Mouse (Mus musculus) embryonic facial prominence, embryonic 14.5 days (tissue): ENCODE measurements around the gene Polk. TPM values are rescaled to one million over a fixed set of nuclear protein-coding genes. Genes with fewer than 3 reads are reported as not detected.

ENCODE experiments used
- ATAC-seq: fragments of 200-750 bp; cut with Nextera tagmentation; 2 replicates; pipeline ENCODE4 v1.8.0; 2017; ENCODE audit warnings: low read depth, moderate number of reproducible peaks, moderate TSS enrichment
- DNase-seq: peaks from one replicate; pipeline ENCODE4 v3.0.0-alpha.2; 2015; ENCODE audit warnings: low spot score
- H3K27ac ChIP-seq: fragments of 300-500 bp; sonication (generic); replicated peaks from 2 replicates; pipeline ENCODE4 v1.5.1; 2014; ENCODE audit warnings: low read depth, mild to moderate bottlenecking, low read length, moderate library complexity
- H3K27me3 ChIP-seq: fragments of 300-500 bp; sonication (generic); replicated peaks from 2 replicates; pipeline ENCODE4 v1.6.1; 2014; ENCODE audit warnings: low read length; ENCODE audit not compliant: control insufficient read depth, insufficient read depth
- H3K36me3 ChIP-seq: fragments of 300-500 bp; sonication (generic); 2 replicates; pipeline ENCODE4 v1.6.1; 2014; ENCODE audit warnings: low read length, mixed read lengths; ENCODE audit not compliant: control insufficient read depth, insufficient read depth
- H3K4me1 ChIP-seq: fragments of 300-500 bp; sonication (generic); 2 replicates; pipeline ENCODE4 v1.6.1; 2014; ENCODE audit warnings: antibody characterized with exemption, low read length; ENCODE audit not compliant: control insufficient read depth, insufficient read depth
- H3K4me2 ChIP-seq: fragments of 300-500 bp; sonication (generic); 2 replicates; pipeline ENCODE4 v1.6.1; 2014; ENCODE audit warnings: low read depth, mild to moderate bottlenecking, low read length, moderate library complexity, mixed read lengths
- H3K4me3 ChIP-seq: fragments of 300-500 bp; sonication (generic); 2 replicates; pipeline ENCODE4 v1.5.1; 2014; ENCODE audit warnings: low read depth, mild to moderate bottlenecking, low read length
- H3K9ac ChIP-seq: fragments of 300-500 bp; sonication (generic); 2 replicates; pipeline ENCODE4 v1.6.1; 2014; ENCODE audit warnings: low read depth, mild to moderate bottlenecking, low read length, moderate library complexity, mixed read lengths
- H3K9me3 ChIP-seq: fragments of 300-500 bp; sonication (generic); 2 replicates; pipeline ENCODE4 v1.6.1; 2016; ENCODE audit warnings: low read length; ENCODE audit not compliant: control insufficient read depth
- WGBS: fragments of 180-500 bp; shearing (Covaris S2); extraction: QIAGEN DNeasy Blood & Tissue Kit; methylation state at CpG from one replicate; pipeline ENCODE4 v1.1.7; 2014; 5-methylcytosine and 5-hydroxymethylcytosine counted together
- polyA plus RNA-seq: library from polyadenylated mRNA; unstranded; fragments of >200 nt; fragmentation: Nextera tagmentation; extraction: Ambion mirVana; gene quantifications from 2 replicates; pipeline ENCODE4 v1.2.1, GENCODE M21; 2014

Polk gene
- polyA plus RNA-seq, 1 experiment from 2014 or later, result 10.1 TPM

- no peaks in the 10 kb centered on the region for H3K27me3 ChIP-seq
- H3K4me1 ChIP-seq, result no peaks in the 10 kb centered on the region
- no peak for ATAC-seq
- no peaks in the 10 kb centered on the region for H3K9me3 ChIP-seq
- no peak overlapping the region for H3K4me2 ChIP-seq
- no peak for DNase-seq
- peaks cover 2% of the 10 kb centered on the region; the same call in 1 of the 2 replicates for H3K36me3 ChIP-seq
- H3K9ac ChIP-seq, result no peak overlapping the region
- no peak overlapping the region for H3K4me3 ChIP-seq
- 91% methylated on average over 3 of the region's 3 CpGs for WGBS
- no peak overlapping the region for H3K27ac ChIP-seq
These were observed 21.1 kb downstream of the Polk start for GRCm38 (mm10) chr13:96521294-96521693.

GRCm38 (mm10) chr13:96517335-96517734 is 25.0 kb downstream of the Polk start:
- 72% methylated on average over 2 of the region's 2 CpGs for WGBS
- Histone ChIP-seq H3K4me1 (no peaks in the 10 kb centered on the region), H3K9me3 (no peaks in the 10 kb centered on the region), H3K27ac (no peak overlapping the region), H3K27me3 (no peaks in the 10 kb centered on the region), H3K36me3 (peaks cover 10% of the 10 kb centered on the region; the same call in 1 of the 2 replicates), H3K9ac (no peak overlapping the region), H3K4me3 (no peak overlapping the region), H3K4me2 (no peak overlapping the region)
- no peak for ATAC-seq
- no peak for DNase-seq

- Histone ChIP-seq H3K36me3 (peaks cover 10% of the 10 kb centered on the region; the same call in 1 of the 2 replicates), H3K9ac (no peak overlapping the region), H3K27ac (no peak overlapping the region), H3K4me1 (no peaks in the 10 kb centered on the region), H3K4me3 (no peak overlapping the region), H3K9me3 (no peaks in the 10 kb centered on the region), H3K27me3 (no peaks in the 10 kb centered on the region), H3K4me2 (no peak overlapping the region)
- WGBS, result 93% methylated on average over 9 of the region's 9 CpGs
- DNase-seq, result no peak
- ATAC-seq, result no peak
These were observed 26.1 kb downstream of the Polk start for GRCm38 (mm10) chr13:96516249-96516648.

- WGBS, result 90% methylated on average over 5 of the region's 5 CpGs
- H3K9ac ChIP-seq, result no peak overlapping the region
- H3K4me3 ChIP-seq, result no peak overlapping the region
- DNase-seq, result peak; percentile 52
- H3K4me1 ChIP-seq, result no peaks in the 10 kb centered on the region
- H3K4me2 ChIP-seq, result no peak overlapping the region
- H3K27me3 ChIP-seq, result no peaks in the 10 kb centered on the region
- peaks cover 10% of the 10 kb centered on the region; the same call in 1 of the 2 replicates for H3K36me3 ChIP-seq
- H3K27ac ChIP-seq, result no peak overlapping the region
- no peaks in the 10 kb centered on the region for H3K9me3 ChIP-seq
- no peak for ATAC-seq
These were observed 28.0 kb downstream of the Polk start for GRCm38 (mm10) chr13:96514154-96514942.

GRCm38 (mm10) chr13:96511893-96512292 is 30.5 kb downstream of the Polk start:
- no peak overlapping the region for H3K4me3 ChIP-seq
- H3K27me3 ChIP-seq, result no peaks in the 10 kb centered on the region
- no peak overlapping the region for H3K9ac ChIP-seq
- no peak for ATAC-seq
- H3K4me1 ChIP-seq, result no peaks in the 10 kb centered on the region
- no peak overlapping the region for H3K27ac ChIP-seq
- H3K9me3 ChIP-seq, result no peaks in the 10 kb centered on the region
- peaks cover 10% of the 10 kb centered on the region; the same call in 1 of the 2 replicates for H3K36me3 ChIP-seq
- no peak overlapping the region for H3K4me2 ChIP-seq
- 52% methylated on average over 5 of the region's 5 CpGs for WGBS
- DNase-seq, result peak; percentile 18

GRCm38 (mm10) chr13:96511262-96511661 is 31.1 kb downstream of the Polk start:
- H3K27me3 ChIP-seq, result no peaks in the 10 kb centered on the region
- WGBS, result 87% methylated on average over 1 of the region's 1 CpGs
- DNase-seq (no peak), ATAC-seq (no peak)
- no peak overlapping the region for H3K27ac ChIP-seq
- no peak overlapping the region for H3K4me3 ChIP-seq
- H3K36me3 ChIP-seq, result peaks cover 7% of the 10 kb centered on the region; the same call in 1 of the 2 replicates
- H3K9me3 ChIP-seq, result no peaks in the 10 kb centered on the region
- no peak overlapping the region for H3K4me2 ChIP-seq
- H3K9ac ChIP-seq, result no peak overlapping the region
- no peaks in the 10 kb centered on the region for H3K4me1 ChIP-seq

- H3K36me3 ChIP-seq, result 0 out of 2 replicates have a peak, but pooled peaks cover 3% of the 10 kb centered on the region
- no peaks in the 10 kb centered on the region for H3K4me1 ChIP-seq
- no peaks in the 10 kb centered on the region for H3K27me3 ChIP-seq
- no peaks in the 10 kb centered on the region for H3K9me3 ChIP-seq
- no peak overlapping the region for H3K27ac ChIP-seq
- H3K9ac ChIP-seq, result no peak overlapping the region
- 75% methylated on average over 13 of the region's 13 CpGs for WGBS
- DNase-seq (peak; percentile 34), ATAC-seq (no peak)
- H3K4me3 ChIP-seq, result no peak overlapping the region
- no peak overlapping the region for H3K4me2 ChIP-seq
These were observed 31.7 kb downstream of the Polk start for GRCm38 (mm10) chr13:96510635-96511034.

- no peak for DNase-seq
- H3K27me3 ChIP-seq, result no peaks in the 10 kb centered on the region
- H3K36me3 ChIP-seq, result no peaks in the 10 kb centered on the region; the same call in 1 of the 2 replicates
- H3K4me1 ChIP-seq, result no peaks in the 10 kb centered on the region
- H3K27ac ChIP-seq, result no peak overlapping the region
- no peak for ATAC-seq
- no peak overlapping the region for H3K4me2 ChIP-seq
- H3K9ac ChIP-seq, result no peak overlapping the region
- no peak overlapping the region for H3K4me3 ChIP-seq
- 90% methylated on average over 4 of the region's 4 CpGs for WGBS
- no peaks in the 10 kb centered on the region for H3K9me3 ChIP-seq
These were observed 34.8 kb downstream of the Polk start for GRCm38 (mm10) chr13:96507541-96507940.

GRCm38 (mm10) chr13:96506313-96506712 is 36.1 kb downstream of the Polk start:
- no peak overlapping the region for H3K9ac ChIP-seq
- H3K36me3 ChIP-seq, result no peaks in the 10 kb centered on the region; the same call in 1 of the 2 replicates
- no peak overlapping the region for H3K4me3 ChIP-seq
- no peaks in the 10 kb centered on the region for H3K27me3 ChIP-seq
- H3K9me3 ChIP-seq, result no peaks in the 10 kb centered on the region
- WGBS, result 81% methylated on average over 6 of the region's 6 CpGs
- DNase-seq (no peak), ATAC-seq (no peak)
- H3K27ac ChIP-seq, result no peak overlapping the region
- H3K4me2 ChIP-seq, result no peak overlapping the region
- no peaks in the 10 kb centered on the region for H3K4me1 ChIP-seq
